Mouse (Mus musculus): ENCODE data around the gene Slit1.

Slit1 gene

DNA sequence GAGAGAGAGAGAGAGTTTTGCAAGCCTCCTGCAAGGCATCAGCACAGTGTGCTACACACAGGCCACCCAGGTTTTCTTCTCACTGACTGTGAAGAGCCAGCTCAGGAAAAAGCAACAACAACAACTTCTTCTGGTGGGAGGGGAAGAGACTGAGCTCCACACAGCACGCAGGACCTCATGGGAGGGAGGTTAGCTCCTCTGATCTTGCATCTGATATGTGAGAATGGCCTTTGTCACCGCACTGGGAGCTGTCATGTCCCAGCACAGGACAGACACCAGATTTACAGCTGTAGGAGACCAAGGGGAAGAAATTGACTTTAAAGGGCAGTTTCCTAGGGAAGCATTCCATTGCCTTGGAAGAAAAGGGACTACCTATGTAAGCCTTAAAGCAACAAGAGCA is 20.1 kb downstream of the Slit1 start:
- no peak for DNase-seq

DNA sequence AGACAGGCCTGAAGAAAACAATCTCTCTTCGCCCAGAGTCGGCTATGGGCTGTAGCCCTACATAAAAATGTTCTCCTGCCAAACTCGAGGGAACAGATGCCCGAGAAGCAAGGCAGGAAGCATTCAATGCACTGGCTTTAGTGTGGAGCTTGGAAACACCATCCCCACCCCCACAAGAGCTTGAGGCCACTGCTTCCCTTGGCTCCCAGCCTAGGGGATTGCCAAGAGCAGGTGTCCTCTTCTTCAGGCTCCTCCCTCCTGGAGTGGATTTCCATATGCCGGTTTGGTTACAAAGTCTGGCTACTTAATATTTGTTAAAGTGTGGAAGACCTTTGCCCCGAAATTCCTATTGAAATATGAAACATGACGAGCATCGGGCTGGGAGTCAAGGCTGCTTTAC is 24.0 kb downstream of the Slit1 start:
- DNase-seq: no peak

DNA sequence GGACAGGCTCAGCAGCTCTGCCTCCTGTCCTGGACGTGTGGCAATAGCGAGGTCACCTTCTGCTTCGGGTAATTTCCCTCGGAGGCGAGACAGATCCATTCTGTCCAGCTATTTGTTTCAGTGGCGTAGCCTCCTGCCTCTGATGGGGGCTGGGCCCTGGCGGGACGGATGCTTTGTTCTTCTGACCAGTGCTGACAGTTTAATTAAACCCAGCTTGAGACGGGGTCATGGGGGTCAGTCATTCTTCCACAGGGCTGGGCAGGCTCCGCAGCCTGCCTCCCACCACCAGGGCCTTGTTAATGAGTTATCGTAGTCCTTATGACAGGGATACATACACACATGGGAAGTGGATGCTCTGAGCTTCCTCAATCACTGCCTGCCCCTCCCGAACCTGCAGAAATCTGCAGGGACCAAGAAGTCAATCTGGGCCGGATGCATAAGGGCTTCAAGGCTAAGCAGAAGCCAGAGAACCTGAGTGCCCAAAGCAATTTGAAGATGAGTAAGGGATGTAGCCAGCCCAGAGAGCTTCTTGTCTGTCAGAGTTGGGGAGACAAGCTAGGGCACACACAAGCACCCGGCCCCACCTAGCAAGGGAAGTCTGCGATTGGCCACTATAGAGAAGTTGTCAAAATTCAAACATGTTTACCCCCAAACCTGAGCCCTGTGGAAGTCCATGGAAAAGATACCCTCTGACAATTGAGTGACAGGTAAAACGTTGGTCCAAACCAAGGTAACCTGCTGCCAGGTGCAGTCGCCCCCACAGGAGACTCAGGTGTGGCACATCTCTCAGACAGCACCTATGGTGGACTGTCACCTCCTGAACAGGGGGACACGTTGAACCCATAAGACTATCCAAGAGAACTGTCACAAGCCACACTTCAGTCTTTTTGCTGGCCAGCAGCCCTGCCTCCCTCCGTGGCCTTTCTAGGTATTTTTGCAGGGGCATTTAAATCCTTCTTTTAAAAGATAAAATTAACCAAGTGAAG is 26.9 kb downstream of the Slit1 start:
- DNase-seq: no peak

DNA sequence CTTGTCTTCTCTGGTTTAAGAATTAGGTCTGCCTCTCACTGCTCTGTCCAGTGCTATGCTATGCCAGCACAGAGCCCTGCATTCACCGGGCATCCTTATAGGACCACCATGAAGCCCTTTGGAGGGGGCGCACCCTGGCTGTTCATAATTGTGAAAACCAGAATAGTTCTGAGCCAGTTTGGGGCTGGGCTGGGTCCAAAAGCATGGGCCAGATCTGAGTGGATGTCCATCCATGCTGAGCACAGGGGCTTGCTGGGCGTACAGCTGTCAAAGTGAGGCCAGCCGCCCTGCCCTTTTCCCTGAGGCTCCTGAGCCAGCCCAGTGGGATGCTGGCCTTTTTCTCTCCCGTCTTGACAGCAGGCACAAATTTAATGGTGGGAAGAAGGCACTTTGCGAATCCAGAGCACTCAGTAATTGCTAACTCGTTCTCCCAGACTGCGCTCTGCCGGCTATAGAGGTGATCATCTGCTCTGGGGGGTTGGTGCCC is 29.0 kb downstream of the Slit1 start:
- no peak for DNase-seq

DNA sequence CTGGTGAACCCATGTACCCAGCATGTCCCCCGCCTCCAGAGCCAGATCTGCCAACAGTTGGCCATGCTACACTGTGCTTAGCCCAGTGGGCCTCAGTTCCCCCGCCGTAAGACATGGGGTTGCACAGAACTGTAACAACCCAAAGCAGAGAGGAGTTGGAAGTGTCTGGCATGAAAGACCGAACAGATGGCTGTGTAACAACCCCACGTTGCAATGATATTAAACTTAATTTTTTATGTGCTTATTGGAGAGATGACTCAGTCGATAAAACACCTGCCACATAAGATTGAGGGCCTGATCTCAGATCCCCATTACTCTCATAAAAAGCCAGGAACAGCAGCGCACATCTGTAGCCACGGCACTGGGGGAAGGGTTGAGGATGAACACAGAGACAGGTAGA is 30.6 kb downstream of the Slit1 start:
- DNase-seq: no peak

DNA sequence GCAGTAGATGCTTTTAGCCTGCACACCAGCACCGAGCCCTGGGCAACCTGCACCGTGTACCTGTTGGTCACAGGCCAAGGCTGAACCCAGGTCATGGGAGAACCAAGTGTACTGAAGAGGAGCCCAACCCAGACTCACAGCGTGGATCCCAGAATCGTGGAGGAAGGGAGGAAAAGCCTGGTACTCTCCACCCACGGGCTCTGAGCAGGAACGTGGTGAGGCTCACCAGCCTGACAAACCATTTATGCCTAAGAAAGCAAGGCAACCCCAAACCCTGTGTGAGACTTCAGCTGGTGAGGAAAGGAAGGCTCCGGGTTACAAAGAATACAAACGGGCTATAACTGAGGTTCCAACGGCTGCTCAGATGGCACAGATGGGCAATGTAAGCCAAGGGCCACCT is 31.8 kb downstream of the Slit1 start:
- DNase-seq: no peak

DNA sequence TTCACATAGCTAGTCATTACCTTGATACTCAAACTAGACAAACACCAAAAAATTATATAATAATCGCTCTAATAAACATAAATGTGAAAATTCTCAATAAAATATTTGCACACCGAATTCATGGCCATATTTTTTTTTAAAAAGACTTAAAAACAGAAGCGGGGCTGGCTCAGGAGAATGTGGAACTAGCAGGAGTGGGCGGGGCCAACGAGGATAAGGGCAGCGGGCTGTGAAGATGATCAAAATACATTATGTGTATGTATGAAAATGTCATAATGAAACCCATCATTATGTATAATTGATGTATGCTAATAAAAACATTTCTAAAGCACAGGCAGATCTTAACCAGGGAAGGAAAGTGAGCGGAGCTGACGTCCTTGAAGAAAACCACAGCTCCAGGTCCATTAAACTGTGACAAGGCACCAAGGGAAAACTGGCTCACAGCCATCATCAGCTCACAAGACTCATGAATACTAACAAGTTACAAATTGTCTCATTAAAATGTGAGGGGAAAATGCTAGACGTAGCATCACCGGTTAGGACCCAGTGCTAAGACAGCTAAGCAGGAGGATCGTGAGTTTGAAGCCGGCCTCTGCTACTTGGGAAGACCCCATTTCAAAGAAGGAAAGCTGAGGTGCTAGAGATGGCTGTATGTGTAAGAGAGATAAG is 33.8 kb downstream of the Slit1 start:
- DNase-seq: peak; percentile 48 to 54

DNA sequence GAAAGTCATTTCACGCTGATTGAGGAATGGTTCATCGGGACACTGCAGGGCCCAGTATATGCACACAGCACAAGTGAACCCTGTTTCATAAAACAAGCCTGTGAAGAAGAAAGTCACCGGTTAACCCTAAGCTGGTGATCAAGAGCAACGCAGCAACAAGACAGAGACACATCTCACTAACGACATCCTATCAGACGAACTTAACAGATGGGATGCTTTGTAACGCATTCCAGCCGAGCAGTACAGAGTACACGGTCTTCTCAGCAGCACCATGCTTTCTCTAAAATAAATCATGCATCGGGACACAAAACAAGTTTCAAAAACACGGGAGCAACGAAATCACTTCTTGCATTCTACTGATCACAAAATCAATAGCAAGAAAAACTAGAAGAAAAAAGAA is 35.6 kb downstream of the Slit1 start:
- DNase-seq: no peak

DNA sequence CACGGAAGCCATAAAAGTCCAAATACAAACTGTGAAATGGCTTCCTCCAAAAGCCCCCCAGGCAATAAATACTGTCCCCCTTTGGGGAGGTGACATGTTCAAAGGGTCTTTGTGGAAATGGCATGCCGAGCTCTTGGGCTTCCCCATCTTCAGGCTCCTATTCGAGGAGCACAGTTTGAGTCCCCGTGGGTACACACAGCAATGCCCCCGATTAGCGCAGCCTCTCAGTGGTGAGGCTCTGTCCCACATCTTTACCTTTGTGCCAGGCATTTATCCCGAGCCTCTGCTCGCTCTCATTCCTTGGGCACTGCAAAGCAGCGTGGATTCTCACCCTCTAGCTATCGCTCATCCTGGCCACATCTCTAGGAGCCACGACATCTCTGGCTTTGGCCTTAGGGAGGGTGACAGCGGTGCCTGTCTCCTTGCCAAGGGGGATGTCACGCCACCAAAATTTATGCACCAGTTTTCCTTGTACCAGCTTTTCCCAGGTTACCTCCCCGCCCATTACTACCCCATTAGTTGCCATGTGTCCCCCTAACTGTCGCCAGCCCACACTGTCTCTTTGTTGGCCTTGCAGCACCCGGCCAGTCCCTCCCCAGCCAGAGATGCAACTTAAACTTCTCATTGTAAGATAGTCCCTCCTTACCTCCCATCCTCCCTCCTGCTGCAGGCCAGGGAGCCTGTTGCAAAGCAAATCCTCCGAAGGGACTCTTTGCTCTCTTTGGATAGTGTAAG is 37.2 kb downstream of the Slit1 start:
- DNase-seq: no peak

DNA sequence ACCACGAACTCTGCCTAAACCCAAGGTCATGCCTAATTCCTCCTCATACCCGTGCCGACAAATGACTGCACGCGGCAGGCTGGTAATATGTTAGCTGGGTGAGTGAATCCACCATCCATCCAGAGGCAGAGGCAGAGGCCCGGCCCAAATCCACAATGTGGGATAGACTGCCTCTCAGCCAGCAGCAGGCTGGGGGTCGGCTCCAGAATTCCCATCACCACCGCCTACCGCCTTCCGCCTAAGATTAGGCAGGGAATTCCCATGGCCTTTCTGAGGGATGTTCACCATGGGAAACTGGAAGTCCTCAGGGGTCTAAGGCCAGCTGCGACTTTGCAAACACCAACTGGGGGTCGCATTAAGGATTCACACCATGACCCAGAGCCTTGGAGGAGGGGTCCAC is 38.0 kb downstream of the Slit1 start:
- DNase-seq: no peak

DNA sequence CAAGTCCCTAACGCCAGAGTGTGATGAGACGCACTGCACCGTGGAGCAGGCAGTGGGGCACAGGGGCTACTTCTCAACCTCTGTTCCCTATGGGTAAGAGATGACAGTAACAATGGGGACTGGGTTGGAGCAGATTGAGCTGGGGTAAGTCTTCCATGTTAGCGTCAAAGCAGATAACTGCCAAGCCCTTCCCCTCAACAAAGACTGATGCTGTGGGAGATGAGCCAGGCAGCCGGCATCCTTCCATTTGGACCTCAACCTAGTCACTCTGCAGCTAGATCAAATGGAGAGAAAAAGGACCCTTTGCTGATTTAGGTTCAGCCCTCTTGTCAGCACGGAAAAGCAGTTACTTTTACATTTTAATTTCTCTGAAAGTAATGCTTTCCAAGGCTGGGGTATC is 40.8 kb downstream of the Slit1 start:
- no peak for DNase-seq

DNA sequence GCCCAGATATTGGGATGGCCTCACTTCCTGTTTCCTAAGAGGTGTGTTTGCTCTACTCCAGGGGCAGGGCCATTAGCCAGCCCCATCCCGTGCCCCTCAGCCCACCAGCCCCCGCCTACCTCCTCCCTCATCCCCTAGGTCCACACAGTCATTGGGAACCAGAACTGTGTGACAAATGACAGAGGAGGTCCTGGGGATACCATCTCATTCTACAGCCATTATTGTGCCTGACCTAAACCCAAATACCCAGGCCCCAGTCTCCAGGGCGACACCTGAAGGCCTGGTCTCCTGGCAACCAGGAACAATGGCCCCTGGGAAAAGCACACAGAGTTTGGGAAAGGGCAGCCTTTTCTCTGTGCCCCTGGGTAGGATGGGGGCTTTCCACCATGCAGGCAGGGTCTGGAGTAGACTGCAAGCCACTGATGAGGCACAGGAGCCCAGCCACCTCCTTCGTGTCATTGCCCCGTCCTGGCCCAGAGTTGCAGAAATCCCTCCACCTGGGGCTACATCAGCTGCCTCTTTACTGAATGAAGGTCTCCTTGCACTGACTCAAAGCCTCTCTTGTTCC is 44.5 kb downstream of the Slit1 start:
- no peak for DNase-seq

DNA sequence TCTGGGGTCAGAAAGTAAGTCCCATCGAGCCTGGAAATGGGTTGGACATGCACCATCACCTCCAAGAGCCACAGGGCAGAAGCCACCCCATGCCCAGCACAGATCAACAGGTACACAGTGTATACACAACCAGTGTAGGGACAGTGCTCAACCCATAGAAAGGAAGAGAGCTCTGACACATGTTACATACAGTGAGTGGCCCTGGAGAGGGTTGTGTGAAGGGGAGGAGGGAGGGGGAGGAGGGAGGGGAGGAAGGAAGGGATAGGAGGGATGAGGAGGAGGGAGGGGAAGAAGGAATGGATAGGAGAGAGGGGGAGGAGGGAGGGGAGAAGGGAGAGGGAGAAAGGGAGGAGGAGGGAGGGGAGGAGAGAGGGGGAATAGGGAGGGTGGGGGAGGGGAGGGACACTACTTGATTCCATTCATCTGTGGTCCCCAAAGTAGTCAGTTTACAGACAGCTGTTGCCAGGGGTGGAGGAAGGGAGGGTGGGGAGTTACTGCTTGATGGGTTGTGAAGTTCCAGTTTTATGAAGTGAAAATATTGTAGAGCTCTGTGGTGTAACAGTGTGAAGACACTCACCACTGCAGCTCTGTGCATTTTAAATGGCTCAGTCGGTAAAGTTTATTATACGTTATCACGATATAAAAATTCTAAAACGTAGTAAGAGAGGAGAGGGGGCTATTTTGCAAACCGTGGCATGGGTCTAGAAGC is 45.5 kb downstream of the Slit1 start:
- DNase-seq: no peak

DNA sequence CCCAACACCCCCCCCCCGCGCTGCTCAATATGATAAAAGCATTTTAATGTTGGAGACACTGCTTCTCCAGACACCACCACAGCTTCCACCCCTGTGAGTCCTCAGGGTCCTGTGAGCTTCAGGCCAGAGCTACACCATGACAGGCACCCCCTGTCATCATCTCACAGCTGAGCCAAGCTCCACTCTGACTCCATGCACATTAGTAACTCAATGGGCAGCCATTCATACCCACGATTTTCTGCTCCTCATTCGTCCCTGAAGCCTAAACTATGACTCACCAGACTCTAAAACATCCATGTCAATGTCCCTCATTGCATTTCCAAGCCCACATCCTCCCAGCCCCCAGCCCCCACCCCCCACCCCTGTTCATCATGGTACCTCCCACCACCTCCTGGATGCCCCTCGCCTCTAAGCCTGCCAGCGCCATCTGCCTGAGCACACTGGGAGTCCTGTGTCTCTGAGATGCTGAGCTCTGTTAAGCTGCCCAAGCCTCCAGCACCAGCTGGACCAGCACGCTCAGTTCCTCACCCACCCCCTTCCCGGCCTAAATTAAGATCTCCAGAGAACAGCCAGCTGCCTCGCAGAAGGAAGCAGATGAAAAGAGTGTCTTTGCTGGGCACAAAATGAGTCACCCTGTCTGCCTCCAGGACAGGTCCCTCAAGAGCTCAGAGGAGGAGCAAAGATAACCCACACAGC is 46.2 kb downstream of the Slit1 start:
- no peak for DNase-seq

DNA sequence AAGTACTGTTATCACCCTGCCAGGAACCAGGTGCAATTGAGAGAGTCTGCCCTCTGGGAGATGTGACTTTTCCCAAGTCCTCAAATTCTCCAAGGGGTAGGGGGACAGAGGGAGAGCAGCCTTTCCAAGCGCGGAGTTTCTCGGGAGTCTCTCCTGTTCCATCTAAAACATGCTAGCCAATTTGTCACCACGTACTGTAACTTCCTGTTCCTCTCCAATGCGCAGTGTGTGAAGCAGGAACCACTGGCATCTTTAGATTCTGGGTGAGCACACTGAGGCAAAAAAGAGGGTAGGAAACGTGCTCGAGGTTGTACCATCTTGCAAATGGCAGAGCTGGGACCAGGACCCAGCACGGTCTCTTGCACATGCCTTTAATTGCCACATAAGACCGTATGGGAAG is 47.0 kb downstream of the Slit1 start:
- DNase-seq: no peak

DNA sequence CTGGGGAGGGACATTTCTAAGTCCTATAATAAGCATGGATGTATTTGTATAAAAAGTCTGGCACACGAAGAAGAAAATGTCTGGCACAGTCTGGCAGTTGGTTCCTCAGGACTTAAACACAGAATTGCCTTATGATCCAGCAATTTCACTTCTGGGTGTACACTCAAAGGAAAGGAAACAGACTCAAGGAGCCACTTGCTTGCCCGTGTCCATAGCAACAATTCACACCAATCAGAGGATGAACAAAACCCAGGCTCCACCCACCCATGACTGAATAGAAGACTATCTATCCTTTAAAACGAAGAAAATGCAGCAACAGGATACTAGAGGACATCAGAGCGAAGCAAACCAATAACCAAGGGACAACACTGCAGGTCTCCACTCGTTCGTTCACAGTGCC is 48.4 kb downstream of the Slit1 start:
- no peak for DNase-seq

DNA sequence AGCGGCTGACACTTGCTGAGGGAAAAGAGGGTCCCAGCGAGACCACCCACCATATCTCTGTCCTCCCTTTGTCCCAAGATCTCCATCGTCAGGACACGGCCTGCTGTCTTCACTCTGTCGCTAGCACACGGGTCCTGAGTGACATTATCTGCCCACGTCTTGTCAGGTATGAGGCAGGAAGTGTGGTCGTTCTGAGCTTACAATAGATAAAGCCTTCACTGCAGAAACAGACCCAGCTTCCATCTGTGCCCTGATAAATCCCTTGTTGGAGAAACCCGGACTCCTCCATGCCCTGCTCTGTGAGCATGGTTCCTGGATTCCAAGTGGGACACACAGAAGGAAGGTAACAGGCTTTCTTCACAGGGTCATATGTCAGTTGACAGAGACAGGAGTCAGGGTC is 48.9 kb downstream of the Slit1 start:
- no peak for DNase-seq

DNA sequence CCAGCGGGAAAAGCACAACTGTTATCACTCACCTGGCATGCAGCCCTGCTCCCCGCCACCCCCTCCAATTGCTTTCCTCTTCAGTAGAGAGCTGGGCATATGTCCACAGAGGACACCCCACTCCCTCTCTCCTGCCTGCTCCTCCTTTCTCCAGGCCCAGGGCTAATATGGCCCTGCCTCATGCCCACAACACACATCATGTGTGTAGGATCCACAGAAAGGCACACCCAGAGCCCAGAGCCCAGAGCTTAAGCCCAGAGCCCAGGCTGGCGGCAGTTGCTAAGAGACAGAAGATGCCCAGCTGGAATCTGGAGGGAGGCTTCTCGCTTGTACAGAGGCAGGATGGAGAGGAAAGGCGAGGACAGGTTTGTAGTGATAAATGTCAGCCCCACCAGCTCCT is 49.7 kb downstream of the Slit1 start:
- no peak for DNase-seq

DNA sequence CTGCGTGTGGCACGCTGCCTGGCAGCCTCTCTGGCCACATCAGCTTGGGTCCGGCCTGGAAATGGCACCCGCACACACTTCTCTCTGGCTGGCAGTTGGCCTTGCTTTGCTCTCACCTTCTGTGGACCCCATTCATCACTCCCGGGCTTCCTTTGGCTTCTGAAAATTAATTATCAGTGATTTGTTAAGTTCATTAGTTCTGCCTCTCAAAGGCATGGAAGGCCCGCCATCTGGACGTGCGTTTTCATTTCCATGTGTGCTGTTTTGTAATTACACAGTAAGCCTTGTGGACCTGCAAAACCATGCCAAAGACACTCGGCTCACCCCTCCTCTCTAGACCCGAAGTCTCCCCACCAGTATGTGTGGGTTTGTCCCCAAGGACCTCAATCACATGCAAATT is 53.4 kb downstream of the Slit1 start:
- DNase-seq: no peak

DNA sequence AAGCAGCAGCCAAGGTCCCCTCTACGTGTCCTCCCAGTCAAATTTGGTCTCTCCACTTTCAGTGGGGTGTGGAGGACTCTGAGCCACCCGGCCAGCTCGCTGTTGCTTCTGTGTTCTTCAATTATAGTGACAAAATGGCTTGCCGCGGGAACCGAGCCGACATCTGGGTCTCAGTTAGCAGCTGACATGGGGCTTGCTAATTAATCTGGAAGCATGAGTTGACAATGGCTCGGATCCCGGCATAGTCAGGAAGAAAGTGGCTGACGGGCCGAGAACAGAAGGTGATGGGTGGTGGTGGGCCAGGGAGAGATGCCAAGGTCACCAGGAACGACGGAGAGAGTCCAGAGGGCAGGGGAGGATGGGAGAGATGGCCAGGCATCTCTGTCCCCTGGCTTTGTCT is 55.2 kb downstream of the Slit1 start:
- no peak for DNase-seq

DNA sequence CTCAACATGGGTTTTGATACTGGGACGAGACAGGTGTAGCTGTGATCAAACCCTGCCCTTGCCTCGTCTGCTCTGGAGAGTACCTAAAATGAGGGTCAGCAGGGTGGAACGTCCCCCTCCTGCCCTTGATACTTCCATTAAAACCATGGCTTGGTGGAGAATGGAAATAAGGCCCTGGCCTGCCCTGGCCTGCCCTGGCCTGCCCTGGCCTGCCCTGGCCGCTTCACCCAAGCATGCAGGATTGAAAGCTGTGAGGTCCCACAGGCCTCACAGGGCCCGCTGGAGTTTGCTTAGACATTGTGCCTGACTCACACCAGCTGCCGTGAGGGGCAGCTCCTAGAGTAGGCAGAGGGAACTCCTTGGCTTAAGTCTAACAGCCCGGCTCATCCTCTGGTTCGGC is 55.6 kb downstream of the Slit1 start:
- no peak for DNase-seq

DNA sequence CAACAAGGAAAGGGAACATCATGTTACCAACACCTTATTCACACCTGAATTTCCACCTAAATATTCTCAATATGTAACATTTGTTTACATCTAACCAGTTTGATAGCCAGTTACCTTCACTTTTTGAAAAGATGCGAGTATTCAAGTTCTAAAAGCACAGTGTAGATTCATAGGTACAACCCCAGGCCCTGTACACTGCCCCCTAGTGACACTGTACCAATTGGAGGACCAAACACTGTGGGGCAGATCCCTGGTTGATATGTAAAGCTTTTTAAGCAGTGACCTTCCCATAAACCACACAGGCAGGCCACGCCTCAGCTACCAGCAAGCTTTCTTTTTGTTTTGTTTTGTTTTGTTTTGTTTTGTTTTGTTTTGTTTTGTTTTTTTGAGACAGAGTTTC is 57.3 kb downstream of the Slit1 start:
- no peak for DNase-seq

Measured in kidney, postnatal 25 days (tissue).